Comparison of ENCODE assay signal across 15 mouse cellular contexts in genomic region chr10:95419726-95420125, GRCm38 (mm10).
"Had no signal": no experiment of that assay in that cellular context is flagged by ENCODE, and none has a peak within 500 bp of the region (broad histone marks: within the 10 kb centered on the region; RNA-seq: fewer than 3 reads in every experiment).

No protein-coding gene starts in this region.

- DNase-seq: retina, postnatal 1 day; right cerebral cortex, adult 18-20 months; right cerebral cortex, postnatal 14 days; right cerebral cortex, postnatal 25 days; right cerebral cortex, postnatal 4 days; spleen, adult 18-20 months; thymus, adult 18-20 months; thymus, adult 2 months; thymus, postnatal 14 days; thymus, postnatal 25 days; thymus, postnatal 36 days; thymus, postnatal 4 days had no signal

- H3K9ac ChIP-seq: neural tube, embryonic 15.5 days; stomach, embryonic 15.5 days had no signal

- H3K9me3 ChIP-seq: neural tube, embryonic 15.5 days; stomach, embryonic 15.5 days had no signal

- H3K27me3 ChIP-seq: neural tube, embryonic 15.5 days had no signal

- H3K4me3 ChIP-seq: neural tube, embryonic 15.5 days; stomach, embryonic 15.5 days had no signal

- H3K36me3 ChIP-seq: neural tube, embryonic 15.5 days; stomach, embryonic 15.5 days had no signal

- H3K27ac ChIP-seq: neural tube, embryonic 15.5 days; stomach, embryonic 15.5 days; stomach, postnatal 0 days had no signal

- H3K4me2 ChIP-seq: neural tube, embryonic 15.5 days; stomach, embryonic 15.5 days had no signal
